Mouse (Mus musculus) embryonic fibroblast, embryonic 13.5 days (primary cell): ENCODE measurements at regions not wholly inside any gene's neighbourhood (a gene's known extent, or its start where the extent isn't known, plus 50 kb on each side); places are given as distances from the start of the nearest gene placed in this dataset.

ENCODE experiments used
- CTCF ChIP-seq: IDR thresholded peaks from 2 replicates; pipeline ENCODE4 v1.5.1; 2011; ENCODE audit warnings: mild to moderate bottlenecking, control low read depth, low read length, moderate library complexity, borderline replicate concordance; ENCODE audit not compliant: insufficient read depth
- POLR2A ChIP-seq: IDR thresholded peaks from 2 replicates; pipeline ENCODE4 v1.6.1; 2011; ENCODE audit warnings: low read depth, mild to moderate bottlenecking, control low read depth, low read length, moderate library complexity

DNA sequence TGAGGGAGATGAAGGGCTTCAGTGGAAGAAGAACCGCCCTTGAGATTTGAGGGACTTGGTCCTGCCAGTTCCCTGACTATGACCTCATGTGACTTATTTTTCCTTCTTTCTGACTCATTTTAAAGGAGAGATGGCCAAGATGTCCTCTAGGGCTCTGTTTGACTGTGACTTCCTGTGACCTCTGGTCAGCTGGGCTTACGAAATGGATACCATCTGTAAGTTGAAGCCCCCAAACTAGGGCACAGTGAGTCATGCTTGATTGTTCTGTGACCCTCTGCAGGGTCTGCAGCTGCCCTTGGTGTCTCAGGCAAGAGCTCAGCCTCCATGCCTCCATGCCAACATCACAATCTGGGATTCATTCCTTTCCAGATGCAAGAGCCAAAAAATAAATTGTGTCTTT is 282.3 kb upstream of the Gm21798 start:
- no peak for TF ChIP-seq POLR2A
- no peak for TF ChIP-seq CTCF
